Comparison of ENCODE assay signal across 16 mouse cellular contexts in genomic region chr13:93690821-93691220, GRCm38 (mm10). TPM values are rescaled to one million over a fixed set of nuclear protein-coding genes. Genes with fewer than 3 reads are reported as not detected.
A peak's percentile ranks its signal among the peaks of the same experiment; 100 is the strongest.
DNase-seq lines count a peak whose midpoint lies in the region.
"Had no signal": no experiment of that assay in that cellular context is flagged by ENCODE, and none has a peak within 500 bp of the region (broad histone marks: within the 10 kb centered on the region; RNA-seq: fewer than 3 reads in every experiment).

No protein-coding gene starts in this region.

- intact Hi-C loops in heart, postnatal 36 days (cut with DNase I): no loop called here

- peak; percentile 66 for DNase-seq in heart, adult 11 months
- DNase-seq in heart, postnatal 36 days: no peak
- DNase-seq: adrenal gland, adult 2 months; adrenal gland, adult 8-10 months; adrenal gland, postnatal 10 days; adrenal gland, postnatal 14 days; adrenal gland, postnatal 25 days; adrenal gland, postnatal 36 days; B cell, adult 2 months; cerebellum, adult 11 months; cerebellum, adult 11-12 months; cerebellum, adult 18-20 months; cerebellum, adult 2 months had no signal

RNA-seq across cellular contexts. Expression of gene Dmgdh, which starts 16.6 kb away (rescaled TPM):
- not detected for total RNA-seq in heart, postnatal 36 days (2021)
- total RNA-seq: adrenal gland, postnatal 25 days; MEL had no signal

RNA-seq across cellular contexts. Expression of gene Bhmt2, which starts 16.7 kb away (rescaled TPM):
- total RNA-seq in heart, postnatal 36 days (2021): not detected
- total RNA-seq: adrenal gland, postnatal 25 days; CH12.LX; G1E; MEL had no signal

RNA-seq across cellular contexts. Expression of gene Bhmt, which starts 53.1 kb away (rescaled TPM):
- not detected for total RNA-seq in heart, postnatal 36 days (2021)
- total RNA-seq: CH12.LX, MEL had no signal
